Mouse (Mus musculus) heart, postnatal 36 days (tissue): ENCODE measurements around the gene Atad5. TPM values are rescaled to one million over a fixed set of nuclear protein-coding genes. Genes with fewer than 3 reads are reported as not detected.
A peak's percentile ranks its signal among the peaks of the same experiment; 100 is the strongest.

Experiments used
- DNase-seq, 2 experiments: peaks; one replicate each; pipeline ENCODE4 v3.0.0; 2021 to 2022
- intact Hi-C: fragments of 180-260 bp; cut with DNase I; formaldehyde crosslinking; loops from one replicate; pipeline ENCODE4 v1.15.1; 2025
- total RNA-seq, 2 experiments: library from RNA; stranded (reverse); gene quantifications; 2 replicates each; pipeline ENCODE4 v1.2.3; 2021

Atad5 gene
- total RNA-seq, 2 experiments from 2014 or later, result 0.81 to 1.0 TPM

- intact Hi-C loops, result no loop called here
- DNase-seq, result peak; percentile 93 to 96
These were observed 8.1 kb upstream of the Atad5 start, which contains the start of gene Crlf3 for GRCm38 (mm10) chr11:80080826-80081728. Gene Crlf3 (minus strand): TSS chr11:80080991.

DNA sequence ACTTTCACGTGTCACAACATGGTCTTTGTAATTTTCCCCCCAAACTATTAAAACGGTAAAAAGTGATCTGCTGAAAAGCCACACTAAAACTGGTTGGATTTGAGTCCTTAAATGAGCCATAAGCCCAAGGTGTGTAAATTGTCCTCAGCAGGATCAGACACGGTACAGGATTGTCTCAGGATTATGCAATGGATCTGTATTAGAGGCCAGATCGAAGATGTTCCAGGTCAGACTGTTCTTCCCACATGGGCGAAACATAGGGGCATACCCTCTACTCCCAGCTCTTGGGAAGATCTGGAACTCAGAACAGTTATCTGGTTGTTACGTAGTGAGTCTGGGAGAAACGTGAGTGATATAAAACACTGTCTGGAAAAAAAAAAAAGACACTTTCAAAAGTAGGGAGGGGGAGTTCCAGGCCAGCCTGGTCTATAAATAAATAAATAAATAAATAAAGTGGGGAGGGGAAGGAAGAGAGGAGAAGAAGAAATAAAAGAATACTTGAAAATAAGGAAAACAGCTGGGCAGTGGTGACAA lies 7.3 kb upstream of the Atad5 start:
- intact Hi-C loops, result no loop called here
- DNase-seq, result no peak

DNA sequence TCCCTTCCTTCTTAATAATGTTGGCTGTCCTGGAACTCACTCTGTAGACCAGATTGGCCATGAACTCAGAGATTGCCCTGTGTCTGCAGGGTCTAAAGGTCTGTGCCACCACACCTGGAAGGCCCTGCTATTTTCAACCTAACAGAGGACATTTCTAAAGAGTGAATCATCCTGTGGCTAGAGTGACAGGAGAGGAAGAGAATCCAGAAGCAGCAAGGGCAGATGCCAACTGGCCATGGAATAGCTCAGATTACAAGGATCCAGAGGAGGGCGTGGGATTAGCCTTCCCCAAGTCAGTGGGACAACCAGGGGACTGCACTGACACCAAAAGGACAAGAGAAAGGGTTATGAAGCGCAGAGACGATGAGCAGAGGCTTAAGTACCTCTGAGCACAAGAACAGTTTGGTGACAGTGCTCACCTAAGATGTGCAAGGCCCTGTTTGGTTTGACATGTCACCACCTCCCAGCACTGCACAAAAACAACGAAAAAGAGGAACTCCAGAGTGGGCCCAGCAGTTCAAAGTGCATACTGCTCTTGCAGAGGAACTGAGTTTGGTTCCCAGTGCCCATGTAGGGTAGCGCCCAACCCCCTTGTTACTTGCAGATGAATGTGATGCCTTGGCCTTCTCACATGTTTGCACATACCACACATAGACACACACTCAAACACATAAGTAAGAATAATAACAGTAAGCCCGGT lies 3.7 kb upstream of the Atad5 start:
- intact Hi-C loops, result loop anchor here (5.0 kb wide), 2 partner anchors 97 to 112 kb away; partner anchors contain the start of gene Rnf135
- peak in 1 of 2 experiments; percentile 13 for DNase-seq

GRCm38 (mm10) chr11:80086844-80087243 lies 2.4 kb upstream of the Atad5 start:
- DNase-seq, result peak; percentile 87 to 89
- intact Hi-C loops, result loop anchor here (5.0 kb wide), 2 partner anchors 95 to 110 kb away; partner anchors contain the start of gene Rnf135

DNA sequence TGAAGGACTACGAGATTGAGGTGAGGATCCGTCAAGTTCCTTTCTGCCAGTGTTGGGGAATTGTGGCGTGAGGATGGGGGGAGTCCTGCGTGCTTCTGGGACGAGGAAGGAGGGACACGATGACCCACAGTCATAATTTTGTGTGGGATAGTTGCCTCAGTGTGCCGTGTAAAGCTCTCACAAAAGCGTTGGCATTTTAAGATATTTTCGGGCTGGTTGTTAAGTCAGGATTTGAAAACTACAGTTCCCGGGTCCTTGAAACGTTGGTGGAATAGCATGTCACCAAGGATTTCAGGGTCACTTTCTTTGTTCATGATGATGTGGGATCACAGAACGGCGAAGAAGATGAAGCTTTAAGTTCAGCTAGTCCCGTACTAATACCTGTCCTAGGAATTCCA lies 616 bp downstream of the Atad5 start:
- DNase-seq, result no peak
- intact Hi-C loops, result loop anchor here (5.0 kb wide), 2 partner anchors 92 to 107 kb away; partner anchors contain the start of gene Rnf135

DNA sequence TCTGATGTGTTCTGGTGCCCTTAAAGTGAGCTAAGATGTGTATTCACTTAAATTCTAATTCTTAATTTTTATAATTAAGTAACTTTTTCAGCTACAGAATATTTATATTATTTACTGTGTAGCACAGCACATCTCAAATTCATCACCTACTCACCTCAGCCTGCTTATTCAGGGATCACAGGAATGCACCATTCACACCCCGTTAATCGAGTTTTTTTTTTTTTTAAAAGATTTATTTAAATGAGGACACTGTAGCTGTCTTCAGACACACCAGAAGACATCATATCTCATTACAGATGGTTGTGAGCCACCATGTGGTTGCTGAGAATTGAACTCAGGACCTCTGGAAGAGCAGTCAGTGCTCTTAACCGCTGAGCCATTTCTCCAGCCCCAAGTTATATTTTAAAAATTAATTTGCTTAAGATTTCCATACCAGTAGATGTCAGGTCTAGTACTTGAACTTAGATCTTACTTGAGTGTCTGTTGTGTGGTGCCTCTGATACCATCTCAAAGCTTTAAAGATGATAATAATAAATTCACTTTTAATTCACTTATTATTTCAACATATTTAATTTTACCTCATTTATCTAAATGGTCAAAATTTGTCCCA lies 1.5 kb downstream of the Atad5 start:
- intact Hi-C loops, result no loop called here

DNA sequence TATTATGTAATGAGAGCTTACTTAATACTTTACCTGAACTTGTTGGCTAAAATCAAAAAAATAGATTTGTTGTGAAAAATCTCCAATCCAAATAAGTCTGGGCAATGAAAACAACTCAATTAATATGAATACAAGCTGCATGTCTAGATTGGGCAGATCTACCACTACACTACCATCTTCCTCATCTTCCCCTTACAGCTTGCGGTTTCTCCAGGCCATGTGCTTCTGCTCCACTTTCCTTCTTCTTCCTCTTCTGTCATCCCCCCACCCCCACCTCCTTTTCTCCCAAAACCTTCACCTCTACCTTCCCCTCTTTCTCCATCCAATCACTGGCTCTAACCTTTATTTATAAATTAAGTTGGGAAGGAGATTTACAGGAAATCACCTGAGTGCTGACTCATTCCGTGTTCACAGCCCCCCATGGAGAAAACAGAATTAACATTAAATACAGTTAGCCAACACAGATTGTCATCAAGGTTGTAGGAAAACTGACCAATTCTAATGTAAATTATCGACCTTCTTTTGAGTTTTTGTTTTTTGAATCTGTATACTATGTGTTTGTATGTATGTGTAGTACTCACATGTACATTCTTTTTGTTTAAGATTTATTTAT lies 9.3 kb downstream of the Atad5 start:
- no peak for DNase-seq

More for the DNA sequence above, 1.5 kb downstream of the Atad5 start:
- DNase-seq, result no peak

GRCm38 (mm10) chr11:80101298-80101697 lies 12.1 kb downstream of the Atad5 start:
- intact Hi-C loops, result no loop called here
- no peak for DNase-seq

More for the DNA sequence above, 9.3 kb downstream of the Atad5 start:
- intact Hi-C loops, result no loop called here

- DNase-seq, result no peak
- intact Hi-C loops, result no loop called here
These were observed 15.2 kb downstream of the Atad5 start for GRCm38 (mm10) chr11:80104407-80104806.

DNA sequence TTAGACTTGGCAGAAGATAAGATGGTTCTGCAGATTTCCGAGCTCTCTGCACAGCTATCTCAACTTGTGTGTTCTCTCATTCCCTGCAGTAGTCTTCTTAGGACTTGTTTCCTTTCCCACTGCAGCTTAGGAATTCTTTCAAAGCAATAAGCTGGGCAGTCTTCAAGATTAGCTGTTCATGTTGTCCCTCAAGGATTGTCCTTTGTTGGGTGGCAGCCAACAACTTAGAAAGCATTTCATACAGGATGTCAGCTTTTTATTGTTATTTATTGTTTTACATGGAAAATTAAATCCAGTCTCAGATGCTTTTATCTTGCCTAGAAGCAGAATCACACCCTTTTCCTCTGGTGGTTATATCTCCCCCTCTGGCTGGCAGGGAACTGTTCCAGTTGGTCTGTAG lies 27.2 kb downstream of the Atad5 start:
- intact Hi-C loops, result no loop called here
- no peak for DNase-seq

GRCm38 (mm10) chr11:80132050-80132449 lies 42.9 kb downstream of the Atad5 start:
- DNase-seq, result no peak
- intact Hi-C loops, result loop anchor here (10.0 kb wide), 1 partner anchor 87 kb away; no protein-coding TSS in a partner anchor

- no peak for DNase-seq
- intact Hi-C loops, result loop anchor here (10.0 kb wide), 1 partner anchor 90 kb away; no protein-coding TSS in a partner anchor
These were observed 45.5 kb downstream of the Atad5 start for GRCm38 (mm10) chr11:80134744-80135143.

DNA sequence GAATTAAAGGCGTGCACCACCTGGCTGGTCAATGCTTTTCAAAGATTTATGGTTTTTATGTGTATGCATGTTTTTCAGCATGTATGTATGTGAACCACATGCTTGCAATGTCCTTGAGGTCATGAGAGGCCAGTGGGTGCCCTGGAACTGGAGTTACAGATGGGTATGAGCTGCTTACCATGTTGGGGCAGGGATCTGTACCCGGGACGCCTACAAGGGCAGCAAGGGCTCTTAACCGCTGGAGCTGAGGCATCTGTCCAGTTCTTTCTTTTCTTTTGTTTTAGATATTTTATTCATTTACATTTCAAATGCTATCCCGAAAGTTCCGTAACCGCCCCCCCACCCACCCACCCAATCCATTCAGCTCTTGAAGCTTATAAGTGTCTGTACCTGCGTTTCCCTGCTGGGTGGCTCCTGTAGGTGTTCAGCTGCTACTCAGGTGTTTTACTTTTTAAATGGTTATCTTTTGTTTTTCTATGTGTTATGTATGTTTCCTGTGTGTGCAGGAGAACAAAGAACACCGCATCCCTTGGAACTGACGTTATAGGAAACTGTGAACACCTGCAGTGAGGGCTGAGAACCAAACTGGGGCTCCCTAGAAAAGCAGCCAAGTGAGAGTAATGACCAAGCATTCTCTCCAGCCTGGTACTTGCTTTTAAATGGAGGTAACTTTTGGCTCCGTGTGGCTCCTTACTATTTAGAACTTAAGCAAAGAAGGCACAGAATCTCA lies 46.9 kb downstream of the Atad5 start:
- DNase-seq, result no peak
- intact Hi-C loops, result loop anchor here (10.0 kb wide), 1 partner anchor 91 kb away; no protein-coding TSS in a partner anchor

- intact Hi-C loops, result loop anchor here (10.0 kb wide), 1 partner anchor 92 kb away; no protein-coding TSS in a partner anchor
- DNase-seq, result no peak
These were observed 47.6 kb downstream of the Atad5 start for GRCm38 (mm10) chr11:80136786-80137185.

- no peak for DNase-seq
- intact Hi-C loops, result loop anchor here (10.0 kb wide), 1 partner anchor 93 kb away; no protein-coding TSS in a partner anchor
These were observed 48.6 kb downstream of the Atad5 start for GRCm38 (mm10) chr11:80137773-80138172.

- intact Hi-C loops, result loop anchor here (2.0 to 5.0 kb wide), 2 partner anchors 40 to 67 kb away; partner anchors contain the start of genes Rhot1 and Rnf135
- DNase-seq, result peak; percentile 82 to 87
These were observed 52.8 kb downstream of the Atad5 start, which contains the start of gene Tefm for GRCm38 (mm10) chr11:80141825-80142521. Gene Tefm (minus strand): TSS chr11:80142175.

DNA sequence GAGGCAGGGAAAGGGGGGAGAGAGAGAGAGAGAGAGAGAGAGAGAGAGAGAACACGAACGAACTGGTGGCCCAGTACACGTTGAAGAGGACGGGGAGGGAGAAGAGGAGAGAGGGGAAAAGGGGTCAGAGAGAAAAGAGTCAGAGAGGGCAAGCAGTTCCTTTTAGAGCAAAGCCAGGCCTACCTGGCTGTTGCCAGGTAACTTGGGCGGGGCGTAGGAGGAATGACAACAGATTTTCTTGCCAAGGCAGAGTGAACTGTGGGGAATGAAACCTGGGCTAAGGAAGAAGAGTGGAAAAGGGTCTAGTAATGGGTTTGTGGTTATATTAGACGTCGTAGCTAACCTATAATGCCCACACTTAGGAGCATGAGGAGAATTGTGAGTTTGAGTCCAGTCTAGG lies 53.7 kb downstream of the Atad5 start:
- no peak for DNase-seq
- intact Hi-C loops, result loop anchor here (5.0 kb wide), 1 partner anchor 39 kb away; the partner anchor contains the start of gene Rnf135

DNA sequence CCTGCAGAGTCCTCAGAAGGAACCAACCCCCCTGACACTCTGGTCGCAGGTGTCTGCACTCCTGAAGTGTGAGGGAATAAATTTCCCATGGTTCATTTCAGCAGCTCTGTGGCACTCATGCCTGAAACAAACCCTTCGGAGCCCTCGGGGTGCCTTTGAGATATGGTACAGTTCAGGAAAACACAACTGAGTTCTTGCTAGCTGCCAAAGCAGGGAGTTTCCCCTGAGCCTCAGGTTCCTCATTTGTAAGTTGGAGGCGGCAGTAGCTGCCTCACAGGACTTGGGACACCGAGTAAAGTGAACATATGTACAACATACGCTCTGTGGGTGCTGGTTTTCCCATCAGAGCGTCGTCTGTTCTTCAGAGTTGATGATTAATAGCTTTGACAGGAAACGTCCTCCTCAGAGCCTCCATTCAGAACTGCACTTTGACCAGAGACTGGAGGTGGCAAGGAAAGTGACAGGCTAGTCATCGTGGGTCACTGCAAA lies 56.6 kb downstream of the Atad5 start:
- intact Hi-C loops, result no loop called here
- DNase-seq, result no peak
